25 mouse cellular contexts compared by ENCODE assay signal in the genomic region with DNA sequence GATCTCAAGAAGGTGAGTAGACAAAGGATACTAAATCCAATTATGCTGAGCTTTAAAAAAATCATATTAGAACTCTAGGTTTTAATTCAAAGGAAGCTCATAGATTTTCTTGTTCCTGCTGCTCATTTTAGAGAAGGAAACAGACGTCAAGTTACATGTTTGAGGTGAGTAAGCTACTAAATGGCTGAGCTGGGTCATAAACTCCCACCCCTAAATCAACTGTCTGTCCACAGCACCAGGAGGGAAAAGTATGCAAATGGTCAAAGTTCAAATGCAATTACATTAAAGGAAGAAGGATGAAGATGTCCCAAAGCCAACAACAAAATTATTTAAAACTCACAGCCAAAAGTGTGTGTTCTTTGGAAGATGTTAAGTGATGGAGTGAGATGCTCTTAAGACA.
"Had no signal": no experiment of that assay in that cellular context is flagged by ENCODE, and none has a peak within 500 bp of the region (broad histone marks: within the 10 kb centered on the region; RNA-seq: fewer than 3 reads in every experiment).

No protein-coding gene starts in this region.

- H3K9me3 ChIP-seq: heart, embryonic 15.5 days; hindbrain, embryonic 13.5 days; hindbrain, embryonic 15.5 days; limb, embryonic 10.5 days; limb, embryonic 12.5 days; liver, embryonic 13.5 days; liver, embryonic 15.5 days had no signal

- ATAC-seq: forebrain, postnatal 0 days; hindbrain, postnatal 0 days; intestine, embryonic 16.5 days had no signal

- H3K27ac ChIP-seq: heart, adult 2 months; heart, embryonic 13.5 days; heart, embryonic 15.5 days; hindbrain, embryonic 13.5 days; hindbrain, embryonic 15.5 days; hindbrain, postnatal 0 days; layer of hippocampus, adult 2 months; left cerebral cortex, adult 2 months; limb, embryonic 10.5 days; limb, embryonic 12.5 days; liver, embryonic 13.5 days; liver, embryonic 15.5 days had no signal

- H3K9ac ChIP-seq: forebrain, postnatal 0 days; heart, embryonic 13.5 days; heart, embryonic 15.5 days; hindbrain, embryonic 13.5 days; hindbrain, embryonic 15.5 days; limb, embryonic 12.5 days; liver, embryonic 13.5 days; liver, embryonic 15.5 days had no signal

- DNase-seq: forebrain, postnatal 0 days; gastrocnemius, postnatal 14 days; gastrocnemius, postnatal 36 days; heart, adult 11 months; heart, adult 2 months; heart, postnatal 14 days; heart, postnatal 36 days; kidney, adult 18-20 months; kidney, adult 8-10 months; kidney, postnatal 14 days; liver; liver, embryonic 13.5 days had no signal

- H3K4me2 ChIP-seq: heart, embryonic 11.5 days; heart, embryonic 13.5 days; heart, embryonic 15.5 days; hindbrain, embryonic 13.5 days; hindbrain, embryonic 15.5 days; limb, embryonic 12.5 days; liver, embryonic 11.5 days; liver, embryonic 13.5 days; liver, embryonic 15.5 days had no signal

- H3K27me3 ChIP-seq: heart, embryonic 13.5 days; heart, embryonic 15.5 days; hindbrain, embryonic 13.5 days; hindbrain, embryonic 15.5 days; limb, embryonic 12.5 days; liver, embryonic 13.5 days; liver, embryonic 15.5 days had no signal

- H3K4me1 ChIP-seq: liver, embryonic 15.5 days had no signal

- H3K4me3 ChIP-seq: heart, adult 2 months; heart, embryonic 13.5 days; heart, embryonic 15.5 days; hindbrain, embryonic 13.5 days; hindbrain, embryonic 15.5 days; layer of hippocampus, adult 2 months; left cerebral cortex, adult 2 months; limb, embryonic 10.5 days; limb, embryonic 12.5 days; liver, embryonic 13.5 days; liver, embryonic 15.5 days had no signal
